ENCODE assay signal across 9 mouse cellular contexts in the genomic region with DNA sequence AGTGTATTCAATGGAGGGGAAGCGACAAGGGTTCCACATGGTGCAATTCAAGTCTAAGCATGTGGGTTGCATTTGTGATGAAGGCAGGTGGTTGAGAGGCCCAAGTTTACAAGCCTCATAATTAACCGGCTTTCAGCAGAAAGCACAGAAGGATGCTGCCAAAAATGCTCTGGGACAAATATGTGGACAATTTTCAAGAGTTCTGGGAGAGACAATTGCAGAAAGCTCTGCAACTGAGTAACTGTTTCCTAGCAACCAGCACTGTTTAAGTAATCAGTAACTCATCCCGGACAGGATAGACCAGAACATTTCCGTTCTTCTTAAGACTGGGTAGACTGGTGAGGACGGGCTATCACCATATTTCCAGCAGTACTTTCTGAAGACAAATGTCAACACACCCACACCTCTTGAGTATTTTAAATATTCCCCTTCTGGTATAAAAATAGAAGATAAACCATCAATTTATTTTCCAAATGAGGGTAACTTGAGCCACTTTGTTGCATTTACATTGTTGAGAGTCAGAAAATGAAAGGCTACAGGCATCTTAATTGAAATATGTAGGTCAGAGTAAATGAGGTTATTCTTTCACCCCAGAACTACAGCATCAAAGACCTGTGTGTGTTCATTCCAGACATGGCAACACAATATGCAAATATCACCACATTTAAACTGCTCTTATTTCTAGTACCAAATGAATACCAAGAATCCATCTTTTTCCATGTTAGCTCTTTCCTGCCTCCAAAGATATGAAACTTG.
DNase-seq lines count a peak whose midpoint lies in the region; ATAC-seq and TF ChIP-seq lines count a peak whose summit lies in the region.
"Had no signal": no experiment of that assay in that cellular context is flagged by ENCODE, and none has a peak within 500 bp of the region (broad histone marks: within the 10 kb centered on the region; RNA-seq: fewer than 3 reads in every experiment).

No protein-coding gene starts in this region.

- WGBS in hindbrain, embryonic 13.5 days: 42% methylated on average over 5 of the region's 5 CpGs
- WGBS in hindbrain, embryonic 10.5 days: 70% methylated on average over 5 of the region's 5 CpGs
- 60% methylated on average over 5 of the region's 5 CpGs for WGBS in midbrain, embryonic 15.5 days
- WGBS in midbrain, embryonic 16.5 days: 56% methylated on average over 5 of the region's 5 CpGs
- 42% methylated on average over 5 of the region's 5 CpGs for WGBS in limb, embryonic 14.5 days
- WGBS in stomach, postnatal 0 days: 39% methylated on average over 5 of the region's 5 CpGs

- H3K27ac ChIP-seq in hindbrain, embryonic 13.5 days: peak overlapping the region; percentile 55; the same call in 1 of the 2 replicates
- no peak overlapping the region for H3K27ac ChIP-seq in hindbrain, embryonic 10.5 days
- 0 out of 2 replicates have a peak overlapping the region, but pooled peaks have one; percentile 9 for H3K27ac ChIP-seq in midbrain, embryonic 15.5 days
- H3K27ac ChIP-seq in midbrain, embryonic 16.5 days (ENCODE audit: low read length): no peak overlapping the region
- no peak overlapping the region for H3K27ac ChIP-seq in limb, embryonic 14.5 days (replicated peaks; ENCODE audit: low read depth, low read length)
- H3K27ac ChIP-seq in stomach, postnatal 0 days (replicated peaks): no peak overlapping the region
- H3K27ac ChIP-seq: macrophage had no signal

- H3K27me3 ChIP-seq in hindbrain, embryonic 13.5 days: no peaks in the 10 kb centered on the region
- no peaks in the 10 kb centered on the region for H3K27me3 ChIP-seq in hindbrain, embryonic 10.5 days (ENCODE audit: insufficient read depth, poor library complexity, severe bottlenecking)
- no peaks in the 10 kb centered on the region for H3K27me3 ChIP-seq in midbrain, embryonic 15.5 days (replicated peaks)
- no peaks in the 10 kb centered on the region for H3K27me3 ChIP-seq in midbrain, embryonic 16.5 days (ENCODE audit: control insufficient read depth, insufficient read depth, low read depth, low read length)
- no peaks in the 10 kb centered on the region for H3K27me3 ChIP-seq in limb, embryonic 14.5 days (ENCODE audit: control insufficient read depth, insufficient read depth, low read length)
- H3K27me3 ChIP-seq in stomach, postnatal 0 days (ENCODE audit: control insufficient read depth, insufficient read depth, low read length): no peaks in the 10 kb centered on the region

- ATAC-seq in hindbrain, embryonic 13.5 days (ENCODE audit: low FRiP score): no peak
- ATAC-seq in midbrain, embryonic 15.5 days (replicated peaks): no peak
- no peak for ATAC-seq in midbrain, embryonic 16.5 days
- ATAC-seq in inflammation-experienced regulatory T-cells, adult 6 months: peak; percentile 45
- peak; percentile 62; the same call in 1 of the 2 replicates for ATAC-seq in limb, embryonic 14.5 days (ENCODE audit: low FRiP score, low read depth)
- no peak for ATAC-seq in stomach, postnatal 0 days (ENCODE audit: low FRiP score, low TSS enrichment)

- H3K4me1 ChIP-seq in hindbrain, embryonic 13.5 days (replicated peaks): peaks cover 23% of the 10 kb centered on the region
- H3K4me1 ChIP-seq in hindbrain, embryonic 10.5 days (replicated peaks): peaks cover 54% of the 10 kb centered on the region
- H3K4me1 ChIP-seq in midbrain, embryonic 15.5 days: peaks cover 17% of the 10 kb centered on the region; the same call in 1 of the 2 replicates
- peaks cover 6% of the 10 kb centered on the region; the same call in 1 of the 2 replicates for H3K4me1 ChIP-seq in midbrain, embryonic 16.5 days (ENCODE audit: control insufficient read depth, insufficient read depth, low read length)
- H3K4me1 ChIP-seq in limb, embryonic 14.5 days (ENCODE audit: control insufficient read depth, insufficient read depth, low read length): peaks cover 7% of the 10 kb centered on the region
- H3K4me1 ChIP-seq in stomach, postnatal 0 days (replicated peaks; ENCODE audit: control insufficient read depth, insufficient read depth): no peaks in the 10 kb centered on the region

- no peaks in the 10 kb centered on the region for H3K9me3 ChIP-seq in hindbrain, embryonic 13.5 days
- no peaks in the 10 kb centered on the region for H3K9me3 ChIP-seq in hindbrain, embryonic 10.5 days
- H3K9me3 ChIP-seq in midbrain, embryonic 15.5 days: no peaks in the 10 kb centered on the region
- H3K9me3 ChIP-seq in midbrain, embryonic 16.5 days (replicated peaks; ENCODE audit: control insufficient read depth, low read length, poor library complexity, severe bottlenecking): no peaks in the 10 kb centered on the region
- H3K9me3 ChIP-seq in limb, embryonic 14.5 days (ENCODE audit: control insufficient read depth, low read length): no peaks in the 10 kb centered on the region
- no peaks in the 10 kb centered on the region for H3K9me3 ChIP-seq in stomach, postnatal 0 days (ENCODE audit: control insufficient read depth, low read length)

- TF ChIP-seq CTCF in stomach, postnatal 0 days (IDR thresholded peaks at IDR 0.05; ENCODE audit: low read depth): no peak

- DNase-seq in hindbrain, embryonic 10.5 days (ENCODE audit: low spot score): no peak
- DNase-seq in limb, embryonic 14.5 days (ENCODE audit: low spot score): peak; percentile 70
- no peak for DNase-seq in embryo, embryonic 10 days (ENCODE audit: low spot score)
- DNase-seq in stomach, postnatal 0 days (ENCODE audit: low spot score): no peak

- TF ChIP-seq POLR2A in limb, embryonic 14.5 days (IDR thresholded peaks at IDR 0.05; ENCODE audit: borderline replicate concordance, extremely low read depth, insufficient read depth, insufficient read length): no peak

- peaks cover 64% of the 10 kb centered on the region for H3K36me3 ChIP-seq in hindbrain, embryonic 13.5 days
- H3K36me3 ChIP-seq in hindbrain, embryonic 10.5 days: peaks cover 52% of the 10 kb centered on the region
- peaks cover 8% of the 10 kb centered on the region; the same call in 1 of the 2 replicates for H3K36me3 ChIP-seq in midbrain, embryonic 15.5 days (replicated peaks)
- H3K36me3 ChIP-seq in midbrain, embryonic 16.5 days (ENCODE audit: control insufficient read depth, insufficient read depth, low read length): peaks cover 18% of the 10 kb centered on the region
- H3K36me3 ChIP-seq in limb, embryonic 14.5 days (ENCODE audit: control insufficient read depth, insufficient read depth, low read length): peaks cover 13% of the 10 kb centered on the region
- peaks cover 20% of the 10 kb centered on the region for H3K36me3 ChIP-seq in stomach, postnatal 0 days (ENCODE audit: control insufficient read depth, insufficient read depth, low read length)

- no peak overlapping the region for H3K9ac ChIP-seq in hindbrain, embryonic 13.5 days
- no peak overlapping the region for H3K9ac ChIP-seq in midbrain, embryonic 15.5 days
- H3K9ac ChIP-seq in midbrain, embryonic 16.5 days (ENCODE audit: low read depth, low read length): no peak overlapping the region
- no peak overlapping the region for H3K9ac ChIP-seq in limb, embryonic 14.5 days (ENCODE audit: low read depth, low read length, severe bottlenecking)
- H3K9ac ChIP-seq in stomach, postnatal 0 days (ENCODE audit: low read length): no peak overlapping the region

- H3K4me2 ChIP-seq in hindbrain, embryonic 13.5 days: no peak overlapping the region
- H3K4me2 ChIP-seq in midbrain, embryonic 15.5 days: no peak overlapping the region
- H3K4me2 ChIP-seq in midbrain, embryonic 16.5 days (ENCODE audit: low read length): no peak overlapping the region
- H3K4me2 ChIP-seq in limb, embryonic 14.5 days (replicated peaks; ENCODE audit: low read depth, low read length, severe bottlenecking): no peak overlapping the region
- H3K4me2 ChIP-seq in stomach, postnatal 0 days (replicated peaks; ENCODE audit: low read depth): no peak overlapping the region

- no peak overlapping the region for H3K4me3 ChIP-seq in hindbrain, embryonic 13.5 days
- no peak overlapping the region for H3K4me3 ChIP-seq in hindbrain, embryonic 10.5 days
- H3K4me3 ChIP-seq in midbrain, embryonic 15.5 days: no peak overlapping the region
- H3K4me3 ChIP-seq in midbrain, embryonic 16.5 days (ENCODE audit: low read depth, low read length): no peak overlapping the region
- no peak overlapping the region for H3K4me3 ChIP-seq in limb, embryonic 14.5 days (replicated peaks; ENCODE audit: low read length)
- H3K4me3 ChIP-seq in stomach, postnatal 0 days (ENCODE audit: low read depth, low read length): no peak overlapping the region

- no peak for TF ChIP-seq EP300 in stomach, postnatal 0 days (optimal IDR thresholded peaks at IDR 0.05)

Comparison
In these comparisons a context has a peak if more than half of its experiments do, and no peak if none do; other contexts are left out.
1. H3K27ac ChIP-seq: peak in hindbrain, embryonic 13.5 days (single experiment) and midbrain, embryonic 15.5 days (single experiment); none in hindbrain, embryonic 10.5 days (single experiment), midbrain, embryonic 16.5 days (single experiment), limb, embryonic 14.5 days (single experiment) and stomach, postnatal 0 days (single experiment).
2. ATAC-seq: peak in inflammation-experienced regulatory T-cells, adult 6 months (single experiment) and limb, embryonic 14.5 days (single experiment); none in hindbrain, embryonic 13.5 days (single experiment), midbrain, embryonic 15.5 days (single experiment), midbrain, embryonic 16.5 days (single experiment) and stomach, postnatal 0 days (single experiment).